Mouse (Mus musculus): ENCODE results near the gene Dot1l.

DNA sequence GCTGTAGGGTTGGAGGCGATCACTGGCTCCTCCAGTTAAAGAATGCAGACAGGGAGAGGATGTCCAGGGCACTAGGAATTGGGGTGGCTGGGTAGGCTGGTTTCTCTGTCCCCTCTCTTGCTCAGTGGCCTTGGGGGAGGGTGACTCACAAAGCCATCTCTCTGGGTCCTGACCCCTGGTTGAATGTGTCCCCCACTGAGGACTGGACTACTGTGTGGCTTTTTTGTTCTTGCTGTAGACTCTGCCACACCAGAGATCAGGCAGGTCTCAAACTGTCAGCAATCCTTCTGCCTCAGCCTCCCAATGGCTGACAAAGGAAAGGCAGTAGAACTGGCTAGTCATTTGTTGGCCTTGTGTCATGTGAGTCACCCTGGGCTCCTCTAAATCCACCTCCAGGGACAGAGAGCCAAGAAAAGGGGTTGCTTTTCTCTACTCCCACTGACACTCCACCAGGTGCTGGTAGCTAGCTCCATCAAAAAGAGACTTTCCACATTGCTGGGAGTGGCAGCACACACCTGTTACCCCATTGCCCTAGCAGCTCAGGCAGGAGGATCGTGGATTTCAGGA lies 83.4 kb downstream of the Dot1l start:
- no peak for TF ChIP-seq POLR2A (IDR thresholded peaks at IDR 0.05; ENCODE audit: control insufficient read depth, extremely low read depth, insufficient read depth, low read length, poor library complexity)
- no peak for TF ChIP-seq CTCF (IDR thresholded peaks at IDR 0.05; ENCODE audit: borderline replicate concordance, control insufficient read depth, extremely low read depth, insufficient read depth, low read length, poor library complexity)

All from thymus, adult 2 months (tissue).